Mouse (Mus musculus) mouse embryonic stem cell (cell line): ENCODE data around the gene Rabgap1l.
"Not testable (repeated sequence)": the region's sequence is repeated elsewhere in the genome, so short reads cannot be mapped to it uniquely, and the experiment has no call there.

Experiments
- in situ Hi-C, 2 experiments: fragments of 300-500 bp; cut with MboI; formaldehyde crosslinking; loops; 1 replicate in 1 of 2; 3 replicates in 1 of 2; pipeline ENCODE4 v1.14.3; 2019 to 2020; ENCODE audit warnings: low sequenced_read_pairs in 2 of 2, low pct_unique_long_range_greater_than_20kb in 1 of 2, mixed read lengths in 1 of 2; ENCODE audit not compliant: unreplicated experiment in 1 of 2

Rabgap1l gene

DNA sequence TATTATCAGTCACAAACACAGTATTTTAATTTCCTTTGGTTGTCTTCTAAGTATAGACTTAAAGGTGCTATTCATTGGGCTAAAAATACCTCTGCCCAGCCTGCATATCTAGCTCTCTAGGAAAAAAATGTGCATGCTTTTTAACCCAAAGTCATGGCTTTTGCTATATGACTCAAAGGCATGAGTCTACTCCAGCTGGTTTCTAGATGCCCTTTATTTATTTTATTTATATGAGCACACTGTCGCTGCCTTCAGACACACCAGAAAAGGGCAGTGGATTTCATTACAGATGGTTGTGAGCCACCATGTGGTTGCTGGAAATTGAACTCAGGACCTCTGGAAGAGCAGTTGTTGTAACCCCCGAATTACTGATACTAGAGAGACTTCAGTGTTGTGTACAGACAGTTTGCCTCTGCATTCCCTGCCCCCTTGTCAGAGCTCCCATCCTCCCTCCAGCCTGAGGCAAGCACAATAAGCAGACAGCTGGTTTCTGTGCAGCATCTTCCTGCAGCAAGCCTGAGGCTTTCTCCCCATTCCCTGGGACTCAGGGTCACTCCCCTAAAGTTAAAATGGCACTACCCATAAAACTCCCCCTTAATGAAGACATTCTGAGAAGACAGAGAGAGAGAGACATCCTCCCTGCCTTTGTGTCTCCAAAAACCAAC, 137.1 kb downstream of the Rabgap1l start:
- in situ Hi-C loops: no loop called here

DNA sequence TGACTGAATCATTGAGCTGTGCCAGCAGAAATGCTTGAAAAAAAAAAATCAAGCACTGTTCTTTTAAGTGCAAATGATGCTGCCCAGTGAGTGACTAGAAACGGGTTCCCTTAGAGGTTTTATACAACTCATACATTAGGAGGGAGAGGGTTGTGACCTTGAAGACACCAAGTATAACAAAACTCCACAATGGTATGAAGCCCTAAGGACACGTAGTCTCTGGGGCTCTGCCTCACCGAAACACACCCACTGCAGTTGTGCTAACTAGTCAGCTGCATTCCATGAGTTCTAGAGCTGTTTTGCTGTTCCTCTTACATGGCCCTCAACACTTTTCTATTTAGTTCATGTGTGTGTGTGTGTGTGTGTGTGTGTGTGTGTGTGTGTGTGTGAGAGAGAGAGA, 141.3 kb downstream of the Rabgap1l start:
- in situ Hi-C loops: no loop called here

GRCm38 (mm10) chr1:160645416-160645815, 147.6 kb downstream of the Rabgap1l start:
- in situ Hi-C loops: no loop called here

DNA sequence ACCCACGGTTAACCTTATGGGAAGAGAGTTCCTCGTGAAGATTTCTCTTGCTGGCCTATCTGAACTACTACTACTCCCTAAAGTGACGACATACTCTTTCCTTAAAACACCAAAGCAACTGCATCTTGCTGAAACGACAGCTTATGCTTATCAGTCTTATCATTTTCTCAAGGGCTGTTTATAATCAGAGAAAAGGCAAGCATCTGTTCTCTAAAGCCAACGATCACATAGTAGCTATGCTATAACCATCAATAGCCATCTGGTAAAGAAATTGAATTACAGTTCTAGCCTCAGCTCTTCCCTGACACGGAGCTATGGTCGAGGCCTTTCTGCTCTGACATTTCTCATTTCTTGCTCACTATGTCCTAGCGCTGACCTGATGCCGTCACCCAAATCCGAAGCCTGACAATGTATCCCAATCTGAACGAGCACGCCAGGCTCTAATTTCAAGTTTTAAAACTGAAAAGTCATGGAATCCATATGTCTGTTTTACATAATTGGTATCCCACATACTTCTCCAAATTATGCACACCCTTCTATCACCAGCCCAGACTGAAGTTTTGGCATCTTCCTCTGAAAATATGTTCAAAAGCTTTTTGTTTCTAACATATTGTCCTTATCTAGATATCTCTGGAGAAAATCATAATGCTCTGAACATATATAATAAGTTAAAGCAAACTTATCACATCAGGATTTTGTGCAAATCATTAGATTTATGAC, 164.6 kb downstream of the Rabgap1l start:
- in situ Hi-C loops: no loop called here

DNA sequence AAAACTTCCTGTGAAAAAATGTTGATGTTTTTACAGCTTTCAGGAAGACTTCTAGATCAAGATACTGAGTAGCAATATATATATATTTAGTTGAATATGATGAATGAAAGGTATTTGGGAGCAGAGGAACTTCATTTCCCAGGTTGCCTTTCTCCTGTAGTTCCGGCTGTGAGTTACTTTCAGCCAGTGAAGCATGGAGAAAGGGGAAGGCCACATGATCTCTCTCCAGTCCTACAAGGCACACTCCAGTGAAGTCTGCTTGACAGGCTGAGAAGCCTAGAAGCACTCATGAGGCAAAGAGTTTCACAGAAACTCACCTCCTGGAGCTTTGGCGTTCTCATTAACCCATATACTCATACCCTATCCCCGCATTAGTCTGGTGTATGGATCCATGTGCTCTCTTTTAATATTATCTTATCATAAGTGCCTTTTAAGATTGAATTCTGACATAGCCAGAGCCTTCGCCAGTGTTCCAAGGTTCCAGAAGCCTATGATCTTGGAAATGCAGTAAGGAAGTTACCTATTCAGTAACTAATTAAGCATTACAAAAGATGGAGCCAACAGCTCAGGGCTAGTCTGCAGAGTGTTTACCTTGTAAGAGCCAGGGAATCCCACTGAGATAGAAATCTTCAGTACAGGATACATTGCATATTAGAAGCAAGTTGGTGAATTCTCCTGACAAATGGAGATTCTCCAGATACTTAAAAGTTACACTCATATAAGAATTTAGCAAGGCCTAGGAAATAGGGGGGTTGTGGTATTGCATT, 168.5 kb downstream of the Rabgap1l start:
- in situ Hi-C loops: not testable (repeated sequence)

- in situ Hi-C loops: no loop called here
Observed at GRCm38 (mm10) chr1:160618201-160618600, 174.8 kb downstream of the Rabgap1l start.

- in situ Hi-C loops: no loop called here
Observed at GRCm38 (mm10) chr1:160606425-160606824, 186.6 kb downstream of the Rabgap1l start.

GRCm38 (mm10) chr1:160603312-160603711, 189.7 kb downstream of the Rabgap1l start:
- in situ Hi-C loops: not testable (repeated sequence)

DNA sequence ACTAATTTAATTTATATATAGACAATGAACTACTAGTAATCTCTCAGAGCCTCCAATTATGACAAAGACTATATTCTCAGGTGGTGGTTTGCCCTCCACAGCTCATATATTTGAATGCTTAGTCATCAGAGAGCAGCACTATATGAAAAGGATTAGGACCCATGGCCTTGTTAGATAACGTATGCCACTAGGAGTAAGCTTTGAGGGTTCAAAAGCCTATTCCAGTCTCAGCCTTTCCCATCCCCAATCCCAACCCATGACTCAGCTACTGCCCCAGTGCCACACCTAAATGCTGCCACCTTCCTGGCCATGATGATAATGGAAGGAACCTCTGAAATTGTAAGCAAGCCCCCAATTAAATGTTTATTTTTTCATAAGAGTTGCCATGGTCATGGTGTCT, 195.6 kb downstream of the Rabgap1l start:
- in situ Hi-C loops: no loop called here

DNA sequence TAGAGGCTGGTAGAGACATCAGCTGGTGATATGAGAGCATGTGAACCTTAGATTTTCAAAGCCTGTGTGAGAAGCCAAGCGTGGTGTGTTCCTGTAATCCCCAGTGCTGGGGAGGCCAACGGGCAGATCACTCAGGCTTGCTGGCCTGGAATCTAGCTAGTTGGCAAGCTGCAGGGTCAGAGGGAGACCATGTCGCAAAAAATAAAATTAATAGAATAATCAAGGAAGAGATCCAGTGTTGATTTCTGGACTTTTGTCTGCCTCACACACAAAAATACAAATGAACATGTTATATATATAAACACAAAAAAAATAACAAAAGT, 196.1 kb downstream of the Rabgap1l start:
- in situ Hi-C loops: no loop called here

DNA sequence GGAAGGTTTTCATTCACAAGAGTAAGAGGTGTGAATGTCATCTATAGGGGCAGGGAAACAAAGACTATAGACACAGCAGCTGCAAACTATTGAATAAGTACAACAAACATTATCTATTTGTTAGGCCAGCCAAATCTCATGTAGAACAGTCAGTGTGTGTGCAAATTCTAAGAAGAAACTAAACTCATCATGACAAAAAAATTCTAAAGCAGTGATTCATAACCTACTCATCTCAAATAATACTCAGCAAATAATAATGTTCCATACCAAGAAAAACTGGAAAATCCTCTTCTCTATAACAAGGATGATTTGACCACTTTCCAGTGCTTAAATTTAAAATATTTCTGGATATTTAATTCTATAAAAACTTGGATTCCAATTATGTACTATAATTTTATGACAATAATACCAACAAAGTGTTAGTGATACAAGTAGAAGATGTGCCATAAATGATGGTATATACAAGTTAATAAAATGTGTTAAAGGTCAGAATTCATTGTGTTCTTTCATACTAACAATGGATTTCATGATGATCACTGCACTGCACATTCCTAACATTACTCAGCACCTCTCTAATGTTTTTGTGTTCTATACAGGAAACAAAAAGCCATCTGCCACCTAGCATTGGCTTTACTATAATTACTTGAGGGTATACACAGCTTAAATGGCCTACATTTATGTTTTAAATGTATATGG, 196.6 kb downstream of the Rabgap1l start:
- in situ Hi-C loops: no loop called here

DNA sequence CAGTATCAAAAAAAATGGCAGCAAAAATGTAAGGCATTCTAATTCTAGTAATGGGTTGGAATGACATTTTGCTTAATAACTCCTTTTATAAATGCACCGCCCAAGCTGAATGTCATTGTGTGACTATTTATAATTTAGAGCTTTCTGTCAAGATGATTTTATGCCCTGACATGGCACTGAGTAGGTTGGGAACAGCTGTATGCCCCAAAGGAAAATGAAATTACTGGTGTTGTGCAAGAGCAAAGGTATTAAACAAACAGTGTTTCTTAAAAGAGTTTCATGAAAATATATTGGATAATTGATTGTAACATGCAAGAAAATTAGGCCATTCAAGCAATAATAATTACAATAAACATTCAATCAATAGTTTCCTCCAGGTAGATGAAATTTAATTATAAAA, 198.4 kb downstream of the Rabgap1l start:
- in situ Hi-C loops: no loop called here

DNA sequence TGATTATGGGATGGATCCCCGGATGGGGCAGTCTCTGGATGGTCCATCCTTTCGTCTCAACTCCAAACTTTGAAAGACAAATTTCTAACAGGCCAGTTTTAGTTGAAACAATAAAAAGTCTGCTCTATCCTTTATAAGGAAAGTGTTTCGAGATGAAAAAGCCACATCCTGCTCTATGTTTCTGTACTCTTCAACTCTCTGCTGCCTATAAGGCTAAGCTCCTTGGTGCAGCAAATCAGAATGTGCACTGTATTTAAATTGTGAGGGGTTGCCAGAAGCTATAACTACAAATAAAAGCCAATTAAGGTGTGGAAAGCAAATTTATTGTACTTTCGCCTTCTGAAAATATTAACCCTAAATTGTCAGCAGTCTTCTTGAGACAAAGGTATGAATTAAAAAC, 198.9 kb downstream of the Rabgap1l start:
- in situ Hi-C loops: no loop called here

DNA sequence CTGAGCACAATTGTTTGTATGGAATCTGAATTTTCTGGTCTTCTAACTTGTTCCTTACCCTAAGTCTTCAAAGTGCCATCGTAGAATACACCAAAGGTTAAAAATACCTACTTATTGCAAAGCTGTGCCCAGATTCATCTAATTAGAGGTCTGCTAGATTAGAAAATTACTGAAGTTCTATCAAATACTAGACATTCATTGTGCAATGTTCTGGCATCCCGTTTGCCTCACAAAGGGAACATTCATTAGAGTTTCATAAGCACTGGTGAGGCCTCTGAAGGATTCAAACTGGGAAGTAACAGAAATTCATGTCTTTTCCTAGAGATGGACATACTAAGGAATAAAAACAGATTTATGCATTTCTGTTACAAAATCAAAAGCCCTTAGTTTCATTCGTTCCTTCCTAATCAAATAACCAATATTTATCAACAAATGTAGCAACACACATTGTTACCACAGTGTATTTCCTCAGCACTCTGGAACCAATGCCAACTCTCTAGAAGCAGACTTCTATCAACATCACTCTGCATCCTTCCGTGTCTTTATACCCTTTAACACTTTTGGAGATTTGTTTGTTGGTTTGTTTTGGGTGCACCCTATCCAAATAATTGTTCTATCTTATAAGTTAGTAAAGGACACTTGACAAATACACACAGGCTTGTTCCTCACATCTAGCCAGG, 204.0 kb downstream of the Rabgap1l start:
- in situ Hi-C loops: no loop called here

DNA sequence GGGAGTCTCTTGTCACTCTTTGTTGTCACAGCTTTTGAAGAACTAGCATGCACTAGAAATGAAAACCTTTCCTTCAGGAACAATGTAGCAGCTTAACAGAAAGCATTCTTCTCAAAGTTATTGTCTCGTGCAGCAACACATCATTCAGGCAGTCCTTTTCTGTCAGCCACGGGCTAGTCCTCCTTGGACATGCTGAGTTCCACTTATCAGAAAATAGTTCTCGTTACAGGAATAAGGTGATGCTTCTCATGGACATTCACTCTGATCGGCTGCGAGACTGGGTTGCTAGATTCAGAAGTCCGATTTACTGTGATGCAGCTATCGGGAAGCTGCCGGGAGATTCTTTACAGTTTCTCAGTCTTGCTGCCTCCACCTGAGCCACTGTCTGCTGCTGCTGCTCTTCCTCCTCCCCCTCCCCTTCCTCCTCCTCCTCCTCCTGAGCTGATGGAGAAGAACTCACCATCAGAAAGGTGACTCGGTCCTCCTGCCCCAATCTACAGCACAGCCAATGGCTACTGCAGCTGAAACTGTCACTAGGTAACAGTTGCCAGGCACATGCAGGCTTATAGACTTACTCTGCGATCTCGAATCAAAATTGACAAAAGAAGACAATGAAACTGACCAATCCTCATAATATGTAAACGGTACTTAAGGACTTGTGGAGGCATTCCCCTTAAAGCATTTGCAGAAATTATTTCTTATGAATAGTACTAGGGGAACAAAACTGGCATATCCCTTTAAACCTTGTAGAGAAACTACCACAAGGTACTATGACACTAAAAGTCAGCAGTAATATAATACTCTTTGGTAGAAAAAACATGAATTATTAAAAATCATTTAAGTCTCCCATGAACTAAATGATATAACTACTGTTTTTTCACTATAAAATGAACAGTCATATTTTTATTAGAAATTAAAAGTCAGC, 213.4 kb downstream of the Rabgap1l start:
- in situ Hi-C loops: no loop called here

GRCm38 (mm10) chr1:160576124-160576523, 216.9 kb downstream of the Rabgap1l start:
- in situ Hi-C loops: no loop called here

- in situ Hi-C loops: no loop called here
Observed at GRCm38 (mm10) chr1:160574039-160574438, 219.0 kb downstream of the Rabgap1l start.

DNA sequence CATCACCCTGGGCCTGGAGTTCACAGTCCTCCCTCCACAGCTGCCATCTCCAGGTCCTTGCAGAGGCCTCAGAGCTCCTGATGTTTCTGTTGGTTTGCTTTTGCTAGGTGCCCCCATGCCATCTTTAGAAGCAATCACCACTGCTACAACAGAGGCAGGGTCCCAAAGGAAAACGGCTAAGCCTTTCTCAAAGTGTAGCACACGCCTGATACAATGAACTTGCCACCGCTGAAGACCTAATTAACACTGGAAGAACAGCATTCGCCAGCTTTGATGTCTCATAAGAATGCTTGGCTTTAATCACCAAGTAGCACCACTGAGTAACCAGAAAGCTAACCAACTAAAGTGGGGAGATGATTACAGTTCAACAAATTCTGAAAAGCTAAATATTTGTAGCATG, 226.6 kb downstream of the Rabgap1l start:
- in situ Hi-C loops: loop anchor here in 1 of 2 experiments (10.0 kb wide), 1 partner anchor 158 kb away; no protein-coding TSS in a partner anchor
